Mouse (Mus musculus): Measurements from ENCODE around the gene Lrig1.

GRCm38 (mm10) chr6:94729132-94729531 lies 29.2 kb upstream of the Lrig1 start:
- TF ChIP-seq CTCF (conservative IDR thresholded peaks at IDR 0.05; ENCODE audit: low read length) (no peak), POU5F1 (IDR thresholded peaks at IDR 0.05; ENCODE audit: borderline replicate concordance, low read length) (no peak)
